Mouse (Mus musculus) layer of hippocampus, adult 2 months (tissue): ENCODE results near the gene Adig. TPM values are rescaled to one million over a fixed set of nuclear protein-coding genes. Genes with fewer than 3 reads are reported as not detected.
A peak's percentile ranks its signal among the peaks of the same experiment; 100 is the strongest.

Experiments
- DNase-seq, 2 experiments: peaks; one replicate each; pipeline ENCODE4 v3.0.0; 2022; ENCODE audit warnings: low spot score in 2 of 2
- H3K27ac ChIP-seq: fragments of 200-600 bp; 2 replicates; pipeline ENCODE4 v1.8.1; 2022
- H3K4me3 ChIP-seq: fragments of 200-600 bp; 2 replicates; pipeline ENCODE4 v1.8.1; 2022; ENCODE audit warnings: mild to moderate bottlenecking
- CTCF ChIP-seq: fragments of 200-600 bp; conservative IDR thresholded peaks from 2 replicates; pipeline ENCODE4 v1.8.1; 2022; ENCODE audit warnings: antibody characterized with exemption, mild to moderate bottlenecking, moderate library complexity
- total RNA-seq, 2 experiments: library from RNA; stranded (reverse); gene quantifications; 2 replicates each; pipeline ENCODE4 v1.2.3; 2021

The Adig gene
- total RNA-seq, 2 experiments from 2014 or later: not detected

DNA sequence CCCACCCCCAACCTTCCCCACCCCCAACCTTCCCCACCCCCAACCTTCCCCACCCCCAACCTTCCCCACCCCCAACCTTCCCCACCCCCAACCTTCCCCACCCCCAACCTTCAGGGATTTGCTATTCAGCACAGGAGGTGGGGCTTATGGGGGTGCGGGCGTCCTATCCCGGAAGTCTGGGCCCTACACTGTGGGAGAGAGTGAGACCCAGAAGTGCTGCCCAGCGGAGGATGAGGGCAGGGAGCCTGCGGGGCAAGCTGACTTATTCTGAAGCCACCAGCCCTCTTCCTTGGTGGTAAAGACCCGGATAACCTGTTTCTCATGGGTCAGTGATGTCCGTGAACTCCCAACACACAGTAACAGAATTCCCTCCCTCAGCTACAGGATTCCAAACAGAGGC lies 52.8 kb downstream of the Adig start:
- DNase-seq: no peak
- Histone ChIP-seq H3K27ac (no peak overlapping the region), H3K4me3 (no peak overlapping the region; the same call in 1 of the 2 replicates)
- no peak for TF ChIP-seq CTCF

DNA sequence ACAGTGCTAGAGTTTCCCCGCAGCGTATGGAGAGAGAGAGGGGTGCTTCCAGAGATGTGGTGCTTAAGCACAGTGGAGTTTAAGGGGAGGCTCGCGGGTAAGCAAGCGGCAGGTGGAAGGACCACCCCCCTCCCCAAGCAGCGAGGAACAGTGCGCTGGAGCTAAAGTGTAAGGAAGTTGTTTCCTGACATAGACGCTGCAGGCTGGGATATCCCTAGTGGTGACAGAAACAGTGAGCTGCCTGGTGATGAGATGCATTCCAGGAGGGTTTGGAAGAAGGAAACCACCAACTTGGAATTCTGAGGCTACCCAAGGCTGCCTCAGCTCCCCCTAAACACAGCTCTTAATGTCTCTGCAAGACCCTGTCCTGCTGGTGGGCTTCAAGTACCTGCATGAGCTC lies 53.4 kb downstream of the Adig start:
- Histone ChIP-seq H3K4me3 (peak overlapping the region; percentile 33; the same call in 1 of the 2 replicates), H3K27ac (no peak overlapping the region)
- no peak for TF ChIP-seq CTCF
- no peak for DNase-seq

DNA sequence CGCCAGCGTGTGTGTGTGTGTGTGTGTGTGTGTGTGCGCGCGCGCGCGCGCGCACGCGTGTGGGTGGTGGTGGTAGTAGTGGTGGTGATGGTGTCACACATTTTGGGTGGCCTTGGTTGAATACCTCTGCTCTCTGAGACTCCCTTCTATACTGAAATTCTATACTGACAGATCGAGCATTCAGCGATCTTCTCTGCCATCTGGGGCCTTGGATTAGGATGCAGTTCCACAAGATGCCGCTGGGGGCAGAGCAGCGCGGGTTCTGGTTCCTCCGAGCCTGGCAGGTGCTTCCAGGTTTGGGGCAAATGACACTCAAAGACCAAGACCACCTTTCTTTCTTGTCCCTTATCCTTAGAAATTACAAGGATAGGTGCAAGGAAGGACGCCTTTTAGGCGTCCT lies 53.8 kb downstream of the Adig start:
- H3K27ac ChIP-seq: no peak overlapping the region

DNA sequence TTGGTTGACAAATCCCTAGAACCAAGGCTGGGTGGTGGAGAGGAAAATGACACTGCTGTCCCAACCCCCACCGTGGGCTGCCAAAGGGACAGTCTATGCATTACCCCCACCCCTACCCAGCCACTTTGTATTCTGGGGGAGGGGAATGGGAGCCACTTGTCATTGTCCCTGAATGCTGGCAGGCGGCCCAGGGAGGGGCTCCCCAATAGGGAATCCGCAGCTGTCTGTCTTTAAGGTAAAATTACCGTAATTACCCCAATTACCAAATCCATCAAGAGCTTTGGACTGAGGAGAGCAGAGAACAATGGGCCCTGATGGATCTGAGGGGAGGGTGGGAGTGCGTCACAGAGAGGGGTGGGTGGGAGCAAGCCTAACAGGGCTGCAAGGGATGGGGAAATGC lies 54.3 kb downstream of the Adig start:
- no peak for TF ChIP-seq CTCF
- no peak for DNase-seq
- H3K27ac ChIP-seq: no peak overlapping the region
- H3K4me3 ChIP-seq: no peak overlapping the region

More for the DNA sequence above, 53.8 kb downstream of the Adig start:
- peak overlapping the region; percentile 33; the same call in 1 of the 2 replicates for H3K4me3 ChIP-seq
- TF ChIP-seq CTCF: peak; percentile 88
- peak; percentile 67 to 88 for DNase-seq

Other genes with a start within 250 kb of the Adig start
- gene Bpi, start 244.5 kb upstream of the Adig start, total RNA-seq: not detected
- gene Lbp, start 196.1 kb upstream of the Adig start, total RNA-seq: 1 to 10 TPM; 1.4 to 1.8 TPM
- 100 to 1,000 TPM; 566 to 626 TPM for gene Snhg11, start 127.0 kb upstream of the Adig start, total RNA-seq
- gene Ralgapb, start 92.8 kb upstream of the Adig start, total RNA-seq: 10 to 100 TPM; 95.2 to 95.8 TPM
- gene Arhgap40, start 10.2 kb downstream of the Adig start, total RNA-seq: not detected
- 10 to 100 TPM; 63.9 to 65.4 TPM for gene Slc32a1, start 108.2 kb downstream of the Adig start, total RNA-seq
- 10 to 100 TPM; 11.3 to 12.8 TPM for gene Actr5, start 122.3 kb downstream of the Adig start, total RNA-seq
- 100 to 1,000 TPM; 147 to 150 TPM for gene Ppp1r16b, start 162.8 kb downstream of the Adig start, total RNA-seq